Mouse (Mus musculus) liver (tissue): ENCODE data around the gene Abcg1.

Source experiments
- DNase-seq: peaks from one replicate; pipeline ENCODE4 v3.0.0-alpha.2; 2020; ENCODE audit warnings: mixed read lengths

The Abcg1 gene

GRCm38 (mm10) chr17:31042751-31043150 lies 14.7 kb upstream of the Abcg1 start:
- no peak for DNase-seq

- DNase-seq: no peak
These were observed 643 bp downstream of the Abcg1 start for GRCm38 (mm10) chr17:31057891-31058744.

- DNase-seq: peak; percentile 45
These were observed 1.2 kb downstream of the Abcg1 start for GRCm38 (mm10) chr17:31058745-31059085.

- peak; percentile 3 for DNase-seq
These were observed 2.7 kb downstream of the Abcg1 start for GRCm38 (mm10) chr17:31060196-31060587.

- DNase-seq: peak; percentile 48
These were observed 3.3 kb downstream of the Abcg1 start for GRCm38 (mm10) chr17:31060588-31061345.

- DNase-seq: peak; percentile 3
These were observed 4.0 kb downstream of the Abcg1 start for GRCm38 (mm10) chr17:31061346-31062095.

GRCm38 (mm10) chr17:31066058-31066457 lies 8.6 kb downstream of the Abcg1 start:
- peak; percentile 0 for DNase-seq

- DNase-seq: peak; percentile 5
These were observed 9.6 kb downstream of the Abcg1 start for GRCm38 (mm10) chr17:31067051-31067450.

GRCm38 (mm10) chr17:31069121-31069520 lies 11.6 kb downstream of the Abcg1 start:
- DNase-seq: peak; percentile 2

- no peak for DNase-seq
These were observed 12.4 kb downstream of the Abcg1 start for GRCm38 (mm10) chr17:31069845-31070244.

GRCm38 (mm10) chr17:31070403-31071185 lies 13.1 kb downstream of the Abcg1 start:
- DNase-seq: peak; percentile 27

- DNase-seq: peak; percentile 35
These were observed 14.2 kb downstream of the Abcg1 start for GRCm38 (mm10) chr17:31071421-31072301.

- DNase-seq: no peak
These were observed 15.4 kb downstream of the Abcg1 start for GRCm38 (mm10) chr17:31072872-31073271.

GRCm38 (mm10) chr17:31073273-31074052 lies 16.0 kb downstream of the Abcg1 start:
- peak; percentile 90 for DNase-seq

- DNase-seq: no peak
These were observed 16.6 kb downstream of the Abcg1 start for GRCm38 (mm10) chr17:31074053-31074590.

- DNase-seq: no peak
These were observed 17.2 kb downstream of the Abcg1 start for GRCm38 (mm10) chr17:31074666-31075065.

GRCm38 (mm10) chr17:31075471-31075870 lies 18.0 kb downstream of the Abcg1 start:
- DNase-seq: no peak

GRCm38 (mm10) chr17:31077561-31077960 lies 20.1 kb downstream of the Abcg1 start:
- DNase-seq: no peak

- no peak for DNase-seq
These were observed 21.1 kb downstream of the Abcg1 start for GRCm38 (mm10) chr17:31078581-31078980.
